Mouse (Mus musculus): ENCODE data around the gene Kifc1. TPM values are rescaled to one million over a fixed set of nuclear protein-coding genes. Genes with fewer than 3 reads are reported as not detected.

Kifc1 gene
- total RNA-seq, 1 experiment, result 149 TPM

GRCm38 (mm10) chr17:33826850-33827249, 63.6 kb downstream of the Kifc1 start:
- no peak overlapping the region for H3K9ac ChIP-seq (ENCODE audit: insufficient read depth, low read depth, low read length, poor library complexity, severe bottlenecking)
- no peak for TF ChIP-seq ZC3H11A (IDR thresholded peaks at IDR 0.05; ENCODE audit: borderline replicate concordance, low read depth, low read length)
- no peak for TF ChIP-seq CHD2 (IDR thresholded peaks at IDR 0.05; ENCODE audit: low read depth, low read length)
- TF ChIP-seq HCFC1 (IDR thresholded peaks at IDR 0.05; ENCODE audit: borderline replicate concordance, insufficient read depth, low read length), result no peak
- TF ChIP-seq MAFK (IDR thresholded peaks at IDR 0.05; ENCODE audit: insufficient read depth, low read depth, low read length), result no peak
- in situ Hi-C loops (cut with MboI; ENCODE audit: low sequenced_read_pairs in 2 of 2, unreplicated experiment in 2 of 2), result no loop called here
- H3K4me3 ChIP-seq (ENCODE audit: insufficient read depth in 1 of 2, low read depth in 1 of 2, low read length in 2 of 2, poor library complexity in 1 of 2, severe bottlenecking in 1 of 2), result no peak overlapping the region
- no peak for DNase-seq (ENCODE audit: low read depth, low spot score)
- no peaks in the 10 kb centered on the region for H3K9me3 ChIP-seq (ENCODE audit: control insufficient read depth, insufficient read depth, low read depth, low read length)
- peaks cover 8 to 10% of the 10 kb centered on the region in 2 experiments for H3K4me1 ChIP-seq (ENCODE audit: control insufficient read depth in 2 of 2, insufficient read depth in 2 of 2, low read length in 2 of 2, poor library complexity in 1 of 2)
- H3K36me3 ChIP-seq (ENCODE audit: control insufficient read depth, insufficient read depth, low read length, poor library complexity, severe bottlenecking), result peaks cover 51% of the 10 kb centered on the region
- H3K27ac ChIP-seq (ENCODE audit: insufficient read depth, low read depth, low read length, poor library complexity, severe bottlenecking), result no peak overlapping the region

Other genes with a start within 250 kb of the Kifc1 start
- 151 and 195 TPM in 2 replicates for gene Hnrnpm, start 203.8 kb downstream of the Kifc1 start, total RNA-seq (2012; rRNA removed)
- gene March2, start 172.0 kb downstream of the Kifc1 start, total RNA-seq (2012; rRNA removed), result 14.3 and 17.4 TPM in 2 replicates
- gene Rab11b, start 130.1 kb downstream of the Kifc1 start, total RNA-seq (2012; rRNA removed), result 26.0 and 34.8 TPM in 2 replicates
- gene Angptl4, start 108.8 kb downstream of the Kifc1 start, total RNA-seq (2012; rRNA removed), result 30.5 and 39.3 TPM in 2 replicates
- gene Kank3, start 80.1 kb downstream of the Kifc1 start, total RNA-seq (2012; rRNA removed), result 81.1 and 165 TPM in 2 replicates
- 5,476 and 6,336 TPM in 2 replicates for gene Rps28, start 66.1 kb downstream of the Kifc1 start, total RNA-seq (2012; rRNA removed)
- gene Ndufa7, start 66.1 kb downstream of the Kifc1 start, total RNA-seq (2012; rRNA removed), result 639 and 871 TPM in 2 replicates
- gene Cd320, start 47.6 kb downstream of the Kifc1 start, total RNA-seq (2012; rRNA removed), result 131 and 228 TPM in 2 replicates
- gene Gm7029, start 16.8 kb downstream of the Kifc1 start, total RNA-seq (2012; rRNA removed), result 11.6 and 19.7 TPM in 2 replicates
- 33.2 and 46.0 TPM in 2 replicates for gene Platr17, start 14.5 kb upstream of the Kifc1 start, total RNA-seq (2012; rRNA removed)
- 67.3 and 73.7 TPM in 2 replicates for gene Daxx, start 18.8 kb upstream of the Kifc1 start, total RNA-seq (2012; rRNA removed)
- 39.4 and 64.9 TPM in 2 replicates for gene Tapbp, start 25.2 kb upstream of the Kifc1 start, total RNA-seq (2012; rRNA removed)
- 32.8 and 34.8 TPM in 2 replicates for gene Zbtb22, start 25.2 kb upstream of the Kifc1 start, total RNA-seq (2012; rRNA removed)
- gene Rgl2, start 38.9 kb upstream of the Kifc1 start, total RNA-seq (2012; rRNA removed), result 65.8 and 129 TPM in 2 replicates
- 175 and 201 TPM in 2 replicates for gene Pfdn6, start 49.7 kb upstream of the Kifc1 start, total RNA-seq (2012; rRNA removed)
- 65.6 and 78.2 TPM in 2 replicates for gene Wdr46, start 50.0 kb upstream of the Kifc1 start, total RNA-seq (2012; rRNA removed)
- 10.3 and 15.3 TPM in 2 replicates for gene B3galt4, start 60.8 kb upstream of the Kifc1 start, total RNA-seq (2012; rRNA removed)
- gene Vps52, start 65.2 kb upstream of the Kifc1 start, total RNA-seq (2012; rRNA removed), result 23.2 and 24.8 TPM in 2 replicates
- 4,706 and 5,724 TPM in 2 replicates for gene Rps18, start 65.3 kb upstream of the Kifc1 start, total RNA-seq (2012; rRNA removed)
- 69.5 and 155 TPM in 2 replicates for gene H2-K1, start 109.7 kb upstream of the Kifc1 start, total RNA-seq (2012; rRNA removed)
- 5.6 and 8.9 TPM in 2 replicates for gene Ring1, start 134.0 kb upstream of the Kifc1 start, total RNA-seq (2012; rRNA removed)
- gene H2-Ke6, start 137.4 kb upstream of the Kifc1 start, total RNA-seq (2012; rRNA removed), result 15.5 and 27.7 TPM in 2 replicates
- gene Slc39a7, start 141.0 kb upstream of the Kifc1 start, total RNA-seq (2012; rRNA removed), result 253 and 394 TPM in 2 replicates
- gene Rxrb, start 141.2 kb upstream of the Kifc1 start, total RNA-seq (2012; rRNA removed), result 52.4 and 79.2 TPM in 2 replicates
- gene Col11a2, start 148.8 kb upstream of the Kifc1 start, total RNA-seq (2012; rRNA removed), result 1.3 and 1.4 TPM in 2 replicates
- gene H2-Oa, start 201.7 kb upstream of the Kifc1 start, total RNA-seq (2012; rRNA removed), result 0.54 TPM in 1 of 2 replicates, not detected in the other
- 18.5 and 24.5 TPM in 2 replicates for gene H2-DMa, start 228.9 kb upstream of the Kifc1 start, total RNA-seq (2012; rRNA removed)
- gene Brd2, start 232.0 kb upstream of the Kifc1 start, total RNA-seq (2012; rRNA removed), result 257 and 321 TPM in 2 replicates

All from ES-E14 (cell line).